Mouse (Mus musculus) neural tube, embryonic 10.5 days (tissue): ENCODE data around the gene Kri1.
"Not testable (repeated sequence)": the region's sequence is repeated elsewhere in the genome, so short reads cannot be mapped to it uniquely, and the experiment has no call there.

Experiments used
- DNase-seq: peaks from one replicate; pipeline ENCODE4 v3.0.0-alpha.2; 2017; ENCODE audit warnings: low spot score; ENCODE audit errors: extremely low spot score

Gene Kri1

DNA sequence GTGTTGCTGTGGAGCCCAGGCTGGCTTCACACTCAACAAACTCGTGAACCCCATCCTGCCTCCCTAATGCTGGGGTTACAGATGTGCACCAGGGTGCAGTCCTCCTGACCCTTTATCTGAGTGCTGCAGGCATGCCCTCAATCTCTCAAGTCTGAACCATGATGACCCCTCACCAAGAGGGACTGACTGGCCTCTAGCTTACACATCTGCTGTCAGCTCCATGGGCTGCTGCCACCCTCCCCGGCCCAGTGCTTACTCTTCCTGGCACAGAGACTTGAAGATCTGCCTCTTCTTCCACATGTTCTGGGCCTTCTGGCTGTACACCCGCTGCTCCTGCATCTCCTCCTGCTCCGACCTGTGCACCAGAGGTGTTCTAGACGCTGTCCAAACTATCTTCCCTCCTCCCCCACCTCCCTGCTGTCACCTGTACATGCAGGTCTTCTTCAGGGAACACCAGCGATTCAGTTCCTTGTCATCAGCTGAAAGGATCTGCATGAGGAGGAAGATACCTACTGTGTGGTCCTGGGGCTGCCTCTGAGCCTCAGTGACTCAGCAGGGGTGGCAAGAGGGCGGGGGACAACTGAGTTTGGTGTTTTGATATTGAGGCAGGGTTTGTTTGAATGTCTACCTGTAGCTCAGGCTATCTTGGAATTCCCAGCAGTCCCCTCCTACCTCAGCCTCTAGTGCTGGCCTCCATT lies 12.6 kb downstream of the Kri1 start:
- DNase-seq = no peak

DNA sequence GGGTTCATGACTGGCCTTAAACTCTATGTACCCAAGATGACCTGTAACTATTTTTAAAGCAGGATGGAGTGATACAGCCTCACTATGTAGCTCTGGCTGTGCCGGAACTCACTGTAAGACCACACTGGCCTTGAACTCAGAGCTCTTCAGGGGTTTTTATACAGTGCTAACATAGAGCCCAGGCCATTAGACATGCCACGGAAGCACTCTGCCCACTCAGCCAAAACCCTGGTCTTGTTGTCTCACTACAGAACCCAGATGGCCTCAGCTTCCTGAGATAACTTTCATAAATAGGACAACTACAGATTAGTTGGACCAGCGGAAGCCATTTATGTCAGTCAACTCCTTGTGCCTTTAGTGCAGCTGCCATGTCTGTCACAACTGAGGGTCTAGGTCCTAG lies 13.4 kb downstream of the Kri1 start:
- DNase-seq = no peak

DNA sequence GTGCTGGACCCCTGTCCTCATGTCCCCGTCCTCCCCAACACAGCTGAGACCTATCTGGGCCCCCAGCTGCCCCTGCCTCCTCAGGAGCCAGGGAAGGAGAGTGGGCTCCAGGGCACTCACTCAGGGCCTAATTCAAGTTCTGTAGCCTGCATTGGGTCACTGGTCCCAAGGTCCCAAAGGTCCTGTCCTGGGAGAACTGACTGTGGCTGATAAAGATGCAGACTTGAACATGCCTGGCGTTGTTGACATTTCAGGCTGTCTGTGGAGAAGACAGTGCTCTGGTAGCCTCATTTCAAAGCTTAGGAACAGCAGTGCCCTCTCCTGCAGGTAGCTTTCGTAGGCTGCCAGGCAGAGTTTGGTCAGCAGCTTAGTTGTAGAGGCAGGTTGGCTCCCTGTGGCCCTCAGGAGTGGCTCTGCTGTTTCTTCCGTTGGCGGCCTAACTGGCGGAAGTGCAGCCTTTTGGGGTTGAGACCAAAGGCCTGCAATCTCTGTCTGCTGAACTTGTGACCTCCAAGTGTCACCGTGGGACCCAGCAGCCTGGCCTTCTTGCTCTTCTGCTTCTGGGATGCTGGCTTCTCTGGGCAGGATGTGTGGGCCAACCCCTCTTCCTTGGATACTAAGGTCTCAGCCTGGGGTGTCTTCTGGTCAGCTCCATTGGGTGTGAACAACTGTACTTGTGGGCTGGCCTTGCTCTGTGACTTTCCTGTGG lies 14.1 kb downstream of the Kri1 start:
- DNase-seq = no peak

DNA sequence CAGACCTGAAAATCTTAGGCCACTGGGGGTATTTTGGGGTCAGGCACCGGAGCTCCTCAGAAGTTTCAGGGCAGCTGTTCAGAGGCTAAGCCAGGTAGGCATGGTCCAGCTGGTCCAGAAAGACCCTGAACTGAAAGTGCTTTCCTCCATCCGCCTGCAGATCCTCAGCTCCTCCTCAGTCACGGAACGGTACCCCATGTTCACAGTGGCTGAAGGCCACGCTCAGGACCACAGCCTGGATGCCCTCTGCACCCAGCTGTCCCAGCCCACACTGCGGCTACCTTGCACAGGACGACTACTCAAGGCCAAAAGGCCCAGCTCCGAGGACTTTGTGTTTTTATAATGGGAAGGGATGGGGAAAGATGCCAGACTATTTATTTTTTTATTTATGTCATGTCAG lies 14.7 kb downstream of the Kri1 start:
- DNase-seq = no peak

DNA sequence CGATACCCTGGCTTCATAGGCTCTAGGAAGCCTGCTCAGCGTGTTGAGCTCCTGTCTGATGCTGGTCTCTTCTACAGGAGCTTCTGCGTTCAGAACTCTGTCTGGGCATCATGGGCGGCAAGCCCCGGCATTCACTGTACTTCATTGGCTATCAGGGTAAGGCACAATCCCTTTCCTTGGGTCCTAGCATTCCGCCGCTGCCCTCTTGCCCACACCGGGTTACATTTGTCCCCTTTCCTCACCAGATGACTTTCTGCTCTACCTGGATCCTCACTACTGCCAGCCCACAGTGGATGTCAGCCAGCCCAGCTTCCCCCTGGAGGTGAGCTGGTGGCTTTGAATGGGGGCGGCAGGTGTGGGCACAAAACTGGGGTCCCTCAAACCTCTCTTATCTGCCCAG lies 15.4 kb downstream of the Kri1 start:
- no peak for DNase-seq

DNA sequence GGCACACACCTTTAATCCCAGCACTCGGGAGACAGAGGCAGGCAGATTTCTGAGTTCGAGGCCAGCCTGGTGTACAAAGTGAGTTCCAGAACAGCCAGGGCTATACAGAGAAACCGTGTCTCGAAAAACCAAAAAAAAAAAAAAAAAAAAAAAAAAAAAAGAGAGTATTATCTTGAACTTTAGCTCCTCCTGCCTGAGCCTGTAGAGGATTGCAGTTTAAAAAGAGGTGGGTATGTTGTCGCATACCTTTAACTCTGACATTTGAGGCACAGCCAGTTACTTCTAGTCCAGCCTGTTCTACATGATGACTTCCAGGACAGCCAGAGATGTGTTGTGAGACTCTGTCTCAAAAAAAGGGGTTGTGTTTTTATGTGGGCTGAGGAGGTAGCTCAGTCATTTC lies 18.2 kb downstream of the Kri1 start:
- DNase-seq = not testable (repeated sequence)

DNA sequence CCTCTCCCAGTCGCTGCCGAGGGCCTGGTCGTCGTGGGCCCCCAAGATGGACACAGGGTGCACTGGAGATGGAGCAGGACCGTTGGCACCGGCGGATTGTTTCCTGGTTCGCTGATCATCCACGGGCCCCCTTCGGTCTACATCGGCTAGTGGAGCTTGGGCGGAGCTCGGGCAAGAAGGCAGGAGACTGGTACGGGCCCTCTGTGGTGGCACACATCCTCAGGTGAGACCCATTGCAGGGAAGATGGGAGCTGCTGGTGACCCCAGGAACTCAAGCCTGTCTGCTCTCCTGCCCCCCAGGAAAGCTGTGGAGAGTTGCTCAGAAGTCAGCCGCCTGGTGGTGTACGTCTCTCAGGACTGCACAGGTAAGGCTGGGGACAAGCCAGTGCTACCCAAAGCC lies 19.5 kb downstream of the Kri1 start:
- no peak for DNase-seq

DNA sequence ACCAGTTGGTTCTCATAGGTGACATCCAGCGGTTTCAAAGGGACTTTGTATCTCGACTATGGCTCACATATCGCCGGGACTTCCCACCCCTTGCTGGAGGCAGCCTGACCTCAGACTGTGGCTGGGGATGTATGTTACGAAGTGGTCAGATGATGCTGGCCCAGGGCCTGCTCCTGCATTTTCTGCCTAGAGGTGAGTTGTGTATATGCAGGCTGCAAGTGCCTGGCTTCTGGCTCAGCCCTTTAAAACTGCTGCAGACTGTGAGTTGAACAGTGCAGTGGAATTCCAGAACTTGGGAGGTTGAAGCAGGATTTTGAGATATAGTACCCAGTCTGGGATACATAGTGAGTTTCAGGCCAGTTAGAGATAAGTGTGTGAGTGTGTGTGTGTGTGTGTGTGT lies 20.9 kb downstream of the Kri1 start:
- no peak for DNase-seq

DNA sequence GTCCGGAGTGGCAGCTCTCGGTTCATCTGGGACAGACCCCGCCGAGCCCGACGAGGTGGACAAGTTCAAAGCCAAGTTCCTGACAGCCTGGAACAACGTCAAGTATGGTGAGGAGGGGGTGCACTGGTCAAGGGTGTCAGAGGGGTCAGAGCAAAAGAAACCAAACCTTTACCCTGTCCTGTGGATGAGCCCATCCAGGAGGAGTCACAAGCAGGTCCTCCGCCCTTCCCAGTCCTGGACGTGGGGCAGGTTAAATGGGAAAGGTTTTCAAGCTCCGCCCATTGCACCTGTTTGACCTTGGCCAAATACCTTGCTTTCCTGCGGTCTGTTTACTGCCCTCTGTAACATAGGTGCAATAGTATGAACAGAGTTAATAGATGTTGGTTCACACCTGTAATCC lies 22.2 kb downstream of the Kri1 start:
- no peak for DNase-seq

DNA sequence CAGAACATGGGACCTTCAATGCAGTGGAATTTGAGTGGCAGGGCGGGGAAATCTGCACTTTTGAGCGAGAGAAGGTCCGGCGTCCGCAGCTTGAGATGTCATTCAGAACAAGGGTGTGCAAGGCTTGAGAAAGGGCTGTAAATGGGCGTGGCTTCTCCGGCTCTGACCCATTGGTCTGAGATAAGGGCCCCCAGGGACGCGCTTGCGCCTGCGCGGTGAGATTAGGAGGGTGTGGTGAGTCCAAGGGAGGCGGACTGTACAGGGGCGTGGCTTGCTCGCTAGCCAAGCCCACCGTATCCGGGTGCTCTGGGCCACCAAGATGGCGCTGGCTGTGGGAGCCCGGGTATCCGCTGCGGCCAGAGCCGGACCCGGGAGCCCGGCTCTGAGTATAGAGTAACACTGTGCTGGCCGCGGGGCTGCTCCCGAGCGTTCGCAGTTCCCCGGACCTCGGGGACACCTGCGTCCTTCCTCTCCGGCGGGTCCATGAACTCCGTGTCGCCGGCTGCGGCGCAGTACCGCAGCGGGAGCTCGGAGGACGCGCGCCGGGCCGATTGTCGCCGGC lies 22.7 kb downstream of the Kri1 start, which contains the start of gene Atg4d:
Atg4d (plus strand) TSS at position 294 of the 562 bp plus-strand sequence.
- DNase-seq = peak; percentile 98

DNA sequence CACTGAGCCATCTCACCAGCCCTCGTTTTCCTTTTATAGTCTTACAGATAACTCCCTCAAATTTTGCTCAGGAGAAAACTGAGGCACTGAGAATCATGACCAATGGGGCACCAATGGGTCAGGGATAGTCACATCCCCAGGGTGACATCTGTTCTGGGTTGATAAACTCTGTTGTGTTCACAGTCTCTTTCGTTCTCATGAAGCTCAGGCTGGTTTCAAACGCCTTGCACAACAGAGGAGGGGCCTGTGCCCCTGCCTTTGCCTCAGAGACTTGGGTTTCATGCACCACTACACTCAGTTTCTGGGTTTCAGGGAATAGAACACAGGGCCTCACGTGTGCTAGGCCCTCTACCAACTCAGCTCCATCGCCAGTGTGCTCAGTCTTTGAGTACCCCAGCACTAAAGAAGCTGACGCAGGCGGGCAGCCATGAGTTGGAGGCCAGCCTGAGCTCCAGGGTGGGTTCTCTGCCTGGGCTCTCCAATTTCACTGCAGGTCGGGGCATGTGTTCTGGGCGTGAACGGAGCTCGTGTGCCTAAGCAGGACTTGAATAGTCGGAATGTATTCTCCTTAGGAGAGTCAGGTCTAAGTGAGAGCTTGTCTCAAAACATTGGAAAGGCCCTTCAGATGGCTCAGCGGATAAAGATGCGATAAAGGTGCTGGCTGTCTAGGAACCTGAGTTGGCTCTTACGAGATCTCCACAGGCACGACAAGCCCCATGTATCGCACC lies 23.3 kb downstream of the Kri1 start:
- DNase-seq = no peak

DNA sequence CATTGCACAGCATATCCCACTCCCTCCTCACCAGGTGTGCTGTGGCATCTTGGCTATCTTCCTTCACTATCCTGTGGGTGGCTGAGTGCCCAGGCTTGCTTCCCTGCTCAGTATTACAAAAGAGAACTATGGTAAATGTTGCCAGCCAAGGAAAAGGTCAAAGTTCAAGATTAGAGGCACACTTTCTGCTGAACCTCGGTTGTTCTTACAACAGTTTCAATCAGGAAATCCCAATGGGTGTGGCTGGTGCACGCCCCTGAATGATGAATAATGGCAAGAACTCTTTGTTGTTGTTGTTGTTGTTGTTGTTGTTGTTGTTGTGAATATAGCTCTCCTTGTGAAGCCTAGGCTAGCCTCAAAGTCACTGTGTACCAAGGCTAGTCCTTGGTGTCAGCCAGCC lies 25.9 kb downstream of the Kri1 start:
- DNase-seq = no peak

DNA sequence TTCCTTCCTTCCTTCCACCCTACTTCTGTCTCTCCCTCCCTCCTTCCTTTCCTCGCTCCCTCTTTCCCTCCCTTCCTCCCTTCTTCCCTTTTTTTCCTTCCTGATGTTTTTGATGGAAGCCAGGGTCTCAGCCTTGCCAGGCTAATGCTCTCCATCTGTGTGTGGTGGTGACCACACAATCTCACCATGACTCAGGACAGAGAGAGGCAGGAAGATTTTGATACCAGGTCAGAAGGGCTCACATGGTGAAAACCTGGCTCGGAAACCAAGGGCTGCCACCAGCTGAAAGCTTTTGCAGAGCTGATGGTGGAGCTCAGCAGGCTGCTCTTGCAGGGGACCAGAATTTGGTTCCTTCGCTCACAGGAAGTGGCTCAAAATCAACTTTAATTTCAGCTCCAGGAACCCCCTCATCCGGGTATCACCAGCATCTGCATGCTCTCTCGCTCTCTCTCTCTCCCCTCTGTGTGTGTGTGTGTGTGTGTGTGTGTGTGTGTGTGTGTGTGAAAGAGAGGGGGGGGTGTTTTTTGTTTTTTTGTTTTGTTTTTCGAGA lies 27.2 kb downstream of the Kri1 start:
- DNase-seq = no peak

DNA sequence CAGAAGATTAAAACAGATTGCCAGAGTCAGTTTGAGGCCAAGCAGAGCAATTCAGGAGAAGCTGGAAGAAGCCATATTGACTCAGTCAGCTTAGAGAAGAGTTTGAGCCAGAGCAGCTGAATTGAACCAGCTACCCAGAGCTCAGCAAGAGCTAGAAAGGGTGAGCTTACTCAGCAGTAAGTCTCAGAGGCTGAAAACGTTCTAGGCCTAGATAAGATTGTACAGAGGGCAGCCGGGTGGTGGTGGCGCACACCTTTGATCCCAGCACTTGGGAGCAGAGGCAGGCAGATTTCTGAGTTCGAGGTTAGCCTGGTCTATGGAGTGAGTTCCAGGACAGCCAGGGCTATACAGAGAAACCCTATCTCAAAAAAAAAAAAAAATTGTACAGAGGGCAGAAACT lies 31.4 kb downstream of the Kri1 start:
- DNase-seq = not testable (repeated sequence)

DNA sequence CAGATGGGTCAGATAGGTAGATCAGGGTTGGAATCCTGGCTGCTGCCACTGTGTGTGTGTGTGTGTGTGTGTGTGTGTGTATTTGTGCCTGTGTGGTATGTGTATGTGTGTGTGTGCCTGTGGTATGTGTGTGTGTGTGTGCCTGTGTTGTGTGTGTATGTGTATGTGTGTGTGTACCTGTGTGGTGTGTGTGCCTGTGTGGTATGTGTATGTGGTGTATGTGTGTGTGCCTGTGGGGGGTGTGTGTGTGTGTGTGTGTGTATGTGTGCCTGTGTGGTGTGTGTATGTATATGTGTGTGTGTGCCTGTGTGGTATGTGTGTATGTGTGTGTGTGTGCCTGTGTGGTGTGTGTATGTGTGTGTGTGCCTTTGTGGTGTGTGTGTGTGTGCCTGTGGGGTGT lies 33.1 kb downstream of the Kri1 start:
- DNase-seq = no peak

DNA sequence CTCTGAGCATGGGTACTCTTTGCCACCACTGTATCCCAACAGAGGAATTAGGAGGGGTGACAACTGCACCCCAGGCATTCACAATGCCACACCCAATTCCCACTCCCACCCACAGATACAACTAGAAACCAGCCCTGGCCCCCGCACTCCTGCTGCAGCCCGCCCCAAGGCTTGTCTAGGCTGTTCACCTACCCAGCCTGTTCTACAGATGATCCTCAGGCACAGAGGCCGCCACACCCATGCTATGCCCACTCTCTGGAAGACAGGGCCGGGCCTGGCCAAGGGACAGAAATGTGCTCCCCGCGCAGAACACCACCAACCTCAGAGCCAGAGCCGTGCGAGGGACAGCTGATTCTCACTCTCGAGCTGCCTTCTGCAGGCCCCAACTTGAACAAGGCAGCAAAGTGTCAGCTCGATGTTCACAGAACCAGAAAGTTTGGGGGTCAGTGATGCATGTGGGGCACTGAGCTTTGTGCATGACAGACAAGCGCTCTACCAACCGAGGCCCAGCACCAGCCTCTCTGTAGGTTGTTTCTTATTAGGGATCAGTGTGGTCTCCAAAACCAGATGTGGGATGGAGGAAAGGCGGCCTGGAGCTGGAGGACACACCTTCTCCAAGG lies 36.5 kb downstream of the Kri1 start:
- no peak for DNase-seq

DNA sequence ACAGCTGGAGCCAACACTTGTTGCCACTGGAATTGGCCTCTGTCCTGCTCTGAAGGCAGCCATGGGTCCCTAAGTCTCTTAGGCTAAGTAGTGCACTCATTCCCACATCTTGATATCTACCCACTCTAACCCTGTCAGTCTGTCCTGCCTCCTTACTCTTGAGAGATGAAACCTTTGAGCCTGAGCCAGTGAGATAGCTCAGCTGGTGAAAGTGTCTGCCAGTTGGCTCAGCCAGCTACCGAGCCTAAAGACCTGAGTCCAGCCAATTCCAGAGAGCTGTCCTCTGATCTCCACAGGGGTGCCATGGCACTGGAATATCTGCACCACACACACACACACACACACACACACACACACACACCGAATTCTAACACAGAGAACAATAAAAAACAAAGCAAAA lies 37.3 kb downstream of the Kri1 start:
- no peak for DNase-seq

DNA sequence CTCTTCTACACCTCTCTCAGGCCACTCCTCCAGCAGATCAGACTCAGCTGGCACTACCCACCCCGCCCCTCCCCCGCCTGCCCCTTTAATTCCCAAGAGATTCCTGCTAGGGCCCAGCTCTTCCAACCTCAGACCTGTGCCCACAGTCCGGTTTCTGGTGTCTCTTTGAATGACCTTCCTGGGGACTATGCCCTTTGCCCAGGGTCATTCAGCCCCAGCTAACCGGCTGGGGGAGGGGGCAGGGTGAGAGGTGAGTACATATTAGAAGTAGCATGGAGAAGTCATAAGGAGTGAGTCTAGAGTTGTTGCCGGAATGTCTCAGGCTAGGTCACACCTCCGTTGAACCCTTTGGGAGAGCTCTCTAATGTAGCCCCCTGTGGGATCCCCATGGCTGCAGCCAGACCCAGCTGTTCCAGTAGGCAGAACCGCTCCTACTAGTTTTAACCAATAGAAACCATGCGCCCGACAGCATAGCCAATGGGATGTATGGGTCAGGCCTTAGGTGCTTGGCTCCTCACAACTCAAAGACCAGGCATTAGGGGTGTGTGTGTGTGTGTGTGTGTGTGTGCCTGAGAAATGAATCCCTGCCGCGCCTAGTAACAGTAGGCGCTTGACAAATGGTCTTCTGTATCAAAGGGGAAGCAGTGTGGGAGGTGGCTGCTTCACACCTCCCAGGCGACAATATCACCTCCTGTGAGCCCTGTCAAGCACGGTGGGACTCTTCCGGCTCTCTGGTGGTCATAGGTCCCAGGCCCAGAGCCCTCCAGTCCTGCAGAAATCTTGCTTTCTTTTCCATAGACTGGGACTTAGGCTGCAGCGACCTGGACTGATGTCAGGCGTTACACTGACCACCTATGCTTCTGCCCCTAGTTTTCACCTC lies 37.9 kb downstream of the Kri1 start:
- no peak for DNase-seq

DNA sequence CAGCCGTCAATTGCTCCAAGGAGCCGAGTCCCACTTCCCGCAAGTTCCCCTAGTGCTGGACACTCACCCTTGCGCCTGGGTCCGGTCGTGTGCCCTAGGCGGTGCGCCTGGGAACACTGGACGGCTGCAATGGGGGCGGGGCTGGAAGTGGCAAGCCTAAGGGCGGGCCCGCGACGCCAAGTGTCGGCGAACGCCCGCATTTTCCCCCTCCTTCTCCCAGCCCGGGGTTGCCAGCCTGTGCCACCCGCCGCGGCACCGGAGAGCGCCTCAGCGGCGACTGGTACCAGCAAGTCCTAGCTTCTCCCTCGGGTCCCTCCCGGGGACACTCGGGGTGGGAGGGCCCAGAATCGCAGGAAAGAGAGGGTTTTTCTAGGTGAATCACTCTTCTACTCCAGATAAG lies 39.4 kb downstream of the Kri1 start, which contains the start of gene S1pr5:
S1pr5 (minus strand) TSS at position 118 of the 400 bp plus-strand sequence.
- no peak for DNase-seq

DNA sequence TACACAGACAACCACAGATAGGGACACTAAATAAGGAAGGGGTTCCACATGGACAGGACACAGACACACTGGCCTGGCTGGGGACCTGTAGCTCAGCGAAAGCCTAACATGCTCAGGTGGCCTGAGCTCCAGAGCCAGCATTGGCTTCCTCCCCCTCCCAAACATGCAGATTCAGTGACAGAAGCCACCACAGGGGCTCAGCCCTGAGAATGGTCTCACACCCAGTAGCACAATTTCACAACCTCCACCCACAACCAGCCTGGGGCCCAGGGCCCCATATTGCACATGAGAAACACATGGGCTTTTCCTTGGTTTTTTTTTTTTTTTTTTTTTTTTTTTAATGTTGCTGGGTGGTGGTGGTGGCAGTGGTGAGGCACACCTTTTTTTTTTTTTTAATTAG lies 41.4 kb downstream of the Kri1 start:
- DNase-seq = no peak
